Mouse (Mus musculus) forebrain, embryonic 15.5 days (tissue): ENCODE measurements at regions not wholly inside any gene's neighbourhood (a gene's known extent, or its start where the extent isn't known, plus 50 kb on each side); places are given as distances from the start of the nearest gene placed in this dataset.

Source experiments
- ATAC-seq: fragments of 200-750 bp; cut with Nextera tagmentation; replicated peaks from 2 replicates; pipeline ENCODE4 v1.8.0; 2017; ENCODE audit warnings: mild to moderate bottlenecking, moderate TSS enrichment, moderate library complexity
- H3K27ac ChIP-seq: fragments of 300-500 bp; sonication (generic); replicated peaks from 2 replicates; pipeline ENCODE4 v1.5.1; 2015; ENCODE audit warnings: mild to moderate bottlenecking, inconsistent platforms
- H3K27me3 ChIP-seq: fragments of 300-500 bp; sonication (generic); 2 replicates; pipeline ENCODE4 v1.6.1; 2015; ENCODE audit warnings: inconsistent platforms
- H3K36me3 ChIP-seq: fragments of 300-500 bp; sonication (generic); 2 replicates; pipeline ENCODE4 v1.6.1; 2015; ENCODE audit warnings: mild to moderate bottlenecking, inconsistent platforms
- H3K4me1 ChIP-seq: fragments of 300-500 bp; sonication (generic); 2 replicates; pipeline ENCODE4 v1.6.1; 2015; ENCODE audit warnings: inconsistent platforms
- H3K4me2 ChIP-seq: fragments of 300-500 bp; sonication (generic); replicated peaks from 2 replicates; pipeline ENCODE4 v1.6.1; 2015; ENCODE audit warnings: mild to moderate bottlenecking, inconsistent platforms
- H3K4me3 ChIP-seq: fragments of 300-500 bp; sonication (generic); 2 replicates; pipeline ENCODE4 v1.5.1; 2015; ENCODE audit warnings: mild to moderate bottlenecking, inconsistent platforms
- H3K9ac ChIP-seq: fragments of 300-500 bp; sonication (generic); replicated peaks from 2 replicates; pipeline ENCODE4 v1.6.1; 2015; ENCODE audit warnings: mild to moderate bottlenecking, inconsistent platforms
- H3K9me3 ChIP-seq: fragments of 300-500 bp; sonication (generic); 2 replicates; pipeline ENCODE4 v1.6.1; 2016; ENCODE audit warnings: inconsistent platforms
- WGBS: fragments of 180-500 bp; shearing (Covaris S2); methylation state at CpG from one replicate; pipeline ENCODE4 v1.1.7; 2015; ENCODE audit warnings: mixed read lengths; 5-methylcytosine and 5-hydroxymethylcytosine counted together

DNA sequence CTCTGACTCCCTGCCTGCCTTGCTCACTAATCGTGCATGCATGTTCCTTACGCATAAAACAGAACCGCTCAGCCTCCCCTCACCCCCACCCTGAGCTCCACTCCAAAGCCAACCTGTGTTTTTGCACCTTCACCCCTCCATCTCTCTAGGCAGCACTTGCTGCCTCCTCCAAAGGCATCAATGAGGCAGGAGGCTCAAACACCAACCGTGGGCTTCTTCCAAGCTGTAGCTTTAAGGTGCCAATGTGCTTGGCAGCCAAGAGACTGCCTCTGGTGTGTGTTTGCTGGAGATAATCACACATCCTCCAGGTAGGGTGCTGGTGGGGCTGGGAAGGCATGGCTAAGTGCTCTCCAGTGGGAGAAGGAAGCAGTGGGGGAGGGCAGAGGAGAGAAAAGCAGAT lies 193.3 kb downstream of the Rplp1 start:
- Histone ChIP-seq H3K4me2 (no peak overlapping the region), H3K27ac (no peak overlapping the region), H3K27me3 (no peaks in the 10 kb centered on the region), H3K4me1 (peaks cover 21% of the 10 kb centered on the region), H3K9me3 (no peaks in the 10 kb centered on the region), H3K9ac (no peak overlapping the region), H3K4me3 (no peak overlapping the region), H3K36me3 (no peaks in the 10 kb centered on the region)
- ATAC-seq: no peak
- 11% methylated on average over 4 of the region's 4 CpGs for WGBS

DNA sequence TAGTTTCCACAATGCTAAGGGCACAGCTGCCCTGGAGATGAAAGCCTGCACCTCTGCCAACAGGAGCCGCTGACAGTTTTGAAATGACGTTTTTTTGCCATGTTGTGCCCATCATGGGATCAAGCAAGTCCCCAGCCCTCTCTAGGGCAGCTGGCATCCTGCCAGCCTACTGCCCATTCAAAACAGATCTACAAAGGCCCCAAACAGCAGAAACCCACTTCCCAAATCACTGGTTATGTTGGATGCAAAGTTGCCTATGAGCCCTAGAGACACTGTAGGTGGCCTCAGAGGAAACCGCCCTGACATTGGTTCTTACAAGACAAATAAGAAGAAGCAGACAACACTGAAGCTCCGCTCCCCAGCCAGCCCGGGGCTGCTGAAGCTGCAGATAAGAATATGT lies 194.1 kb downstream of the Rplp1 start:
- peaks cover 21% of the 10 kb centered on the region for H3K4me1 ChIP-seq
- H3K9ac ChIP-seq: no peak overlapping the region
- no peak overlapping the region for H3K4me2 ChIP-seq
- H3K27ac ChIP-seq: no peak overlapping the region
- no peak for ATAC-seq
- H3K36me3 ChIP-seq: no peaks in the 10 kb centered on the region
- no peak overlapping the region for H3K4me3 ChIP-seq
- no peaks in the 10 kb centered on the region for H3K27me3 ChIP-seq
- no peaks in the 10 kb centered on the region for H3K9me3 ChIP-seq
- 18% methylated on average over 5 of the region's 5 CpGs for WGBS

DNA sequence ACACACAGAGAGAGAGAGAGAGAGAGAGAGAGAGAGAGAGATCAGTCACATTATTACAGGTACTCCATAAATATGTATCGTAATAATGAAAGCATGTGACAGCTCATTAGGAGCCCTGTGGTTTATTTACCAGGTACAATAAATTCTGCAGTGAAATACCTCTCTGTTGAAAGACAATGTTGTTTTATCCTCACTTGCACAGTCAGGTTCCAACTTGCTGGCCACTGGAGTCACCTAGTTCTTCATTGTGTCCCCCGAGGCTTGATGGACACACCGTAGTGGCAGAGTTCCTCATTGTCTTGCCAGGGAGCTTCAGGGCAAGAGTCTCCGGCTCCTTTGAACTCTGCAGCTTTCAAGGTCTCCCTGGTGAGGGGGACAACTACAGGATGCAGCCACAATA lies 197.6 kb downstream of the Rplp1 start:
- Histone ChIP-seq H3K4me1 (peaks cover 38% of the 10 kb centered on the region), H3K36me3 (no peaks in the 10 kb centered on the region), H3K4me2 (no peak overlapping the region), H3K27me3 (no peaks in the 10 kb centered on the region), H3K9me3 (no peaks in the 10 kb centered on the region), H3K4me3 (no peak overlapping the region), H3K9ac (no peak overlapping the region), H3K27ac (no peak overlapping the region)
- 51% methylated on average over 4 of the region's 4 CpGs for WGBS
- ATAC-seq: no peak

DNA sequence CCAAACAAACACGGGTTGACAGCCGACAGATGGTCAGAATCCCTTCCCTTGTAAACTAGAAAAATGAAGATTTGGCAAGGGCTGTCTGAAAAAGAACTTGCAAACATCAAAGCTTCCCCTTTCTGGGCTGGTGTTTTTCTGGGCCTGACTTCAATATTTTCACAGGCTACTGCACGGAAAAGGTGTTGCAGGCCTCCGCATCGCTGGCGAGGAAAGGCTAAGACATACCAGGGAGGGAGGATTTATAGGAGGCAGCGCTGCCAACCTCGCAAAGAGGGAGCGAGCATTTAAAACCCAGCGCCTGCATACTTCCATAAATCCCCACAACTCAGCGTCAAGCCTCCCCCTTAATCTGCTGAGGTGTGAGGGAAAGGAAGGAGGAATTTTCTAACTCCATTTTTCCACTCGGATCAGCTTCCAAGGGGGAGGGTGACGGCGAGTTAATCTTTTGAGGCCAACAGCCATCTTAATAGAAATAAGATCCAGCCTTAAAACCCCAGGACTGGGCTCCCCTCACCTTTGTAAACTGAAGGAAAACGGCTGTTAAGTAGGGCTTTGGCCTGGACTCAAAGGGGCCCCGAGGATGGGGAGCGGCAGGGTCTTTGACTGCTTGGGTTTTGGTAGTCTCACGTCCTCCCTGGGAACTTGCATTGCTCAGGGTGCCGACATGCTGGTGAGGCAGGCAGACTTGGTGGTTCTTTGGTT lies 199.9 kb downstream of the Rplp1 start:
- Histone ChIP-seq H3K9ac (no peak overlapping the region), H3K9me3 (no peaks in the 10 kb centered on the region), H3K36me3 (no peaks in the 10 kb centered on the region), H3K4me2 (no peak overlapping the region), H3K4me1 (peaks cover 17% of the 10 kb centered on the region), H3K27me3 (no peaks in the 10 kb centered on the region), H3K27ac (peak overlapping the region; percentile 31; the same call in 1 of the 2 replicates), H3K4me3 (no peak overlapping the region)
- 0 out of 2 replicates have a peak, but pooled peaks have one; percentile 29 for ATAC-seq
- WGBS: 19% methylated on average over 19 of the region's 19 CpGs

DNA sequence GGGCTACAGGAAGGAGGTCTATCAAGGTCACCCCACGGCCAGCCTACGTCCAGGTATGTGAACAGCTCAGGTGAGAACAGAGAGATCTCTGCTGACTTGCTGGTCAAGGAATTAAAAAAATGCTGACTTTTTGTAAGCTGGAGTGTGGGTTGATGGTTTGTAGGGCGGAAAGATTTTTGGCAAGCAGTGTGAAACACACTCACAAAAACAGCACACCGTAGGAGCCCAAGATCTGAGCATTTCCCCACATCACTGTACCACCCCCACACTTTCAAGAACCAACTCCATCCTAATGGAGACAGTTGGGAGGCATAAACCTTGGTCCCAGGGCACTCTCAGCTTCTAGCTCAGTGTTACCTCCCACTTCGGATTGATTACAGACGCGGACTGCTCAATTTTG lies 200.5 kb downstream of the Rplp1 start:
- Histone ChIP-seq H3K27ac (no peak overlapping the region; the same call in 1 of the 2 replicates), H3K4me2 (no peak overlapping the region), H3K4me1 (peaks cover 17% of the 10 kb centered on the region), H3K4me3 (no peak overlapping the region), H3K9ac (no peak overlapping the region), H3K36me3 (no peaks in the 10 kb centered on the region), H3K27me3 (no peaks in the 10 kb centered on the region), H3K9me3 (no peaks in the 10 kb centered on the region)
- WGBS: 67% methylated on average over 7 of the region's 7 CpGs
- ATAC-seq: no peak

DNA sequence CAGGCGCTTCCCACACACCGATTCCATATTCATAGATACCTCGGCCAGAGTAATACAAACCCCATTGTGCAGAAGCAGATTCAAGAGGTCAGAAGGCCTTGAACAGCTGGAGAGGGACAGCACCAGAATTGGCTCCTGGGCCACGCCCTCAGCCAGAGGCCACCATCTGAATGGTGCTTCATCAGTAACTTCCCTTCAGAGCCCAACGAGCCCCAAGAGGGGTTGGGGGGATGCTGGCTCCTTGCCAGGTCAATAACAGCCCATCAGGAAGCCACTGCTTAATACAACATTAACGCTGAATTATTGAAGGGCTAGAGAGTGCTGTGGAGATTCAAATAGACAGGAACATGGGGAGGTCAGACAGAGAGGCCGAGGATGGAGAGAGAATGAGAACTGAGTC lies 203.0 kb downstream of the Rplp1 start:
- ATAC-seq: no peak
- Histone ChIP-seq H3K36me3 (no peaks in the 10 kb centered on the region), H3K27ac (no peak overlapping the region), H3K27me3 (no peaks in the 10 kb centered on the region), H3K4me1 (peaks cover 20% of the 10 kb centered on the region), H3K4me3 (no peak overlapping the region), H3K9me3 (no peaks in the 10 kb centered on the region), H3K4me2 (no peak overlapping the region), H3K9ac (no peak overlapping the region)
- WGBS: 57% methylated on average over 7 of the region's 7 CpGs

DNA sequence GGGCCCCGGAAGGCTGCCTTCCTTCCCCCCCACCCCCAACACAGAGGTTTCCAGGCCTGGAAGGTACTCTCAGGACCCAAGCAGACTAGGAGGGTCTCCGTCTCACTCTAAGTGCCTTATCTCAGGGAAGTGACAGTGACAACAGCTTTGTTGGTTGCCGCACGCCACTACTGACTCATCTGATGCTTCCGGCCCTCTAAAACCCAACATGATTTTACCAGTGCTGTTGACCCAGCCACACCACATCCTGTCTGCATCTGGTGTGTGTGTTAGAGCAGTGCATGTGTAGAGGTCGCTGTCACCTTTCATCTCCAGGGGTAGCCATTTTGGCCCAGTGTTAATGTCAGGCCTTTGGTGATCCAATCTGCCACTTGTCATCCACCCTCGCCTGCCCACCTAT lies 206.5 kb downstream of the Rplp1 start:
- no peak overlapping the region for H3K9ac ChIP-seq
- 93% methylated on average over 7 of the region's 7 CpGs for whole genome bisulfite sequencing
- peaks cover 23% of the 10 kb centered on the region for H3K4me1 ChIP-seq
- no peaks in the 10 kb centered on the region for H3K9me3 ChIP-seq
- no peaks in the 10 kb centered on the region for H3K27me3 ChIP-seq
- no peak overlapping the region for H3K4me2 ChIP-seq
- no peaks in the 10 kb centered on the region for H3K36me3 ChIP-seq
- no peak for ATAC-seq
- no peak overlapping the region for H3K4me3 ChIP-seq
- H3K27ac ChIP-seq: no peak overlapping the region

DNA sequence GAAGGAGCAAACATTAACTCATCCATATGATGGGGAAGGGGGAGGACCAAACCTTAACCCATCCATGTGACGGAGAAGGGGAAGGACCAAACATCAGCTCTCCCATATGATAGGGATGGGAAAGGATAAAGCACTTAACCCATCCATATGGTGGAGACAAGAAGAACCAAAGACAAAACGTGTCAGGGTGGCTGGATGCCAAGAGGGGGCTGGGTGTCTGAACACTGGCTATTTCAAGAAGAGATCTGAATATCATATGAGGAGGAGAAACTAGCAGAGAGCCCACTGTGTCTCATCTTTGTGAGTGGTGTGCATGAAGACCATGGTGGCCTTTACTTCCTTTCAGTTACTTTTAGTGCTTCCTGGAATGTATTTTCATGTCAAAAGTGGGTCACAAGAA lies 207.0 kb downstream of the Rplp1 start:
- H3K4me3 ChIP-seq: no peak overlapping the region
- no peak for ATAC-seq
- H3K9ac ChIP-seq: no peak overlapping the region
- peaks cover 29% of the 10 kb centered on the region for H3K4me1 ChIP-seq
- H3K27ac ChIP-seq: no peak overlapping the region
- H3K27me3 ChIP-seq: no peaks in the 10 kb centered on the region
- WGBS: 48% methylated on average over 2 of the region's 2 CpGs
- no peaks in the 10 kb centered on the region for H3K9me3 ChIP-seq
- no peak overlapping the region for H3K4me2 ChIP-seq
- H3K36me3 ChIP-seq: no peaks in the 10 kb centered on the region

DNA sequence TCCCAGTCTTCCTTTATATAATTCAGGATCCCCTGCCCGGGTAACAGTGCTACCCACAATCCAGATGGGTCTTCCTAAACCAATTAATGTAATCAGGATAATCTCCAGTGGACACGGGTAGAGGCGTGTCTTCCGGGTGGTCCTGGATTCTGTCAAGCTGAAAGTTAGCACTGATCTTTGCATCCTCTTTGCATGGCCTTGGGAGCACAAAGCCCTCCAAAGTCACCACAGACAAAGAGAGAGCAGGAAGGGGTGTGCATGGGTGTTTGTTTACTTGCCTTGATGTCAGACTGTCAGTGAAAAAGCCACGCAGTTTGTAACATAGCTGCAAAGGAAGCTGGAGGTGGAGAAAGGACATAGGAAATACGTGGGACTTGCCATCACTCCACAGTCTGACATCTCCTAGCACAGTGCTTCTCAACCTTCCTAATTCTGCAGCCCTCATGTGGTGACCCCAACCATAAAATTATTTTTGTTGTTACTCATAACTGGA lies 208.0 kb downstream of the Rplp1 start:
- Histone ChIP-seq H3K4me3 (no peak overlapping the region), H3K4me1 (peaks cover 29% of the 10 kb centered on the region), H3K4me2 (no peak overlapping the region), H3K9ac (no peak overlapping the region), H3K27ac (no peak overlapping the region), H3K27me3 (no peaks in the 10 kb centered on the region), H3K9me3 (no peaks in the 10 kb centered on the region), H3K36me3 (no peaks in the 10 kb centered on the region)
- 77% methylated on average over 6 of the region's 6 CpGs for WGBS
- ATAC-seq: no peak

DNA sequence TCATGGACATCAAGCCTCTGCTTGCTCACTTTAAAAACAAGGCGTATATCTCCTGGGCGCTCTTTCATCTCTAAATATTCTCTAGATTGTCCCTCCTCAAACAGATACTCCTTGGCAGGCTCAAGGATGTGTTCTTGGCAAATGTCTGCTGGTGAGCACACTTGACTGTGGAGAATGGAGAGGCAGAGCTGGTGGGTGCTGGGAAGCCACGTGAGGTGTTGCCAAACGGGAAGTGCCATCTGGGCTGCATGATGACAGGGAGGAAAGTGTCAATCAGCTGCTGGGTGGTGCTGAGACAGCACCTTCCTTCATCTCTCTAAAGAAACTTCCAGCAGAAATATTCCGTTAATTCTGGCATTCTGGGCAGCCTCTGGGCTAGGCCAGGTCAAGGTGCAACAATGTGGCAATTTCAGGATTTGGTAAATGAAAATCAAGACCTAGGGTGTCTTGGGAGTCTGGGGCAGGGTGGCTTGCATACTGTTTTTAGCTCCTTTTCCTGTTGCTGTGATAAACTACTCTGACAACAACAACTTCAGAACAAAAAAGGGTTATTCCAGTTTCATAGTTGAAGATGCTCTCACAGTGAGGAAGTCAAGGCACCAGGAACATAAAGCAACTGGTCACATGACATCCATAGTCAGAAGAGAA lies 208.6 kb downstream of the Rplp1 start:
- no peaks in the 10 kb centered on the region for H3K27me3 ChIP-seq
- H3K36me3 ChIP-seq: no peaks in the 10 kb centered on the region
- WGBS: 63% methylated on average over 5 of the region's 5 CpGs
- H3K4me1 ChIP-seq: peaks cover 29% of the 10 kb centered on the region
- ATAC-seq: peak; percentile 55; the same call in 1 of the 2 replicates
- no peaks in the 10 kb centered on the region for H3K9me3 ChIP-seq
- H3K27ac ChIP-seq: no peak overlapping the region
- no peak overlapping the region for H3K9ac ChIP-seq
- H3K4me2 ChIP-seq: no peak overlapping the region
- no peak overlapping the region for H3K4me3 ChIP-seq

DNA sequence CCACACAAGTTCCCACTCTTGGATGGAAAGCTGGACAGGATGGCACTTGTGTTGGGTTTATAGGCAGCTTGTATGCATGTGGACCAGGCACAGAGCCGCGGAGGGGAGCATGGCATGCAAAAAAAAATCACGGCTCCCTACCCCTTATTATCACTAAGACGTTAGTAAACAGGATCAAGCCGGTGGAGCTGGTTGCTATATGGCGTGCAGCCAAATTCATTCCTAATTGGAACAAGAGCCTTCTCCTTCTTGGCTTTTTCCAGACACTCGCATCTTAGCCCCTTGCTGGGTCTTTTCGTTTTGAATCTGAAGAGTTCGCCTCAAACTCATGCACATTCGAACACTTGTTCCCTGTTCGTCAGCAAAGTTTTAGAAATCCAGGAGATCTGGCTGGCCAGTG lies 211.0 kb downstream of the Rplp1 start:
- Histone ChIP-seq H3K27ac (no peak overlapping the region), H3K4me2 (no peak overlapping the region), H3K9me3 (no peaks in the 10 kb centered on the region), H3K9ac (no peak overlapping the region), H3K4me3 (no peak overlapping the region), H3K27me3 (0 out of 2 replicates have a peak, but pooled peaks cover 4% of the 10 kb centered on the region), H3K4me1 (peaks cover 44% of the 10 kb centered on the region), H3K36me3 (no peaks in the 10 kb centered on the region)
- WGBS: 19% methylated on average over 11 of the region's 11 CpGs
- ATAC-seq: no peak

DNA sequence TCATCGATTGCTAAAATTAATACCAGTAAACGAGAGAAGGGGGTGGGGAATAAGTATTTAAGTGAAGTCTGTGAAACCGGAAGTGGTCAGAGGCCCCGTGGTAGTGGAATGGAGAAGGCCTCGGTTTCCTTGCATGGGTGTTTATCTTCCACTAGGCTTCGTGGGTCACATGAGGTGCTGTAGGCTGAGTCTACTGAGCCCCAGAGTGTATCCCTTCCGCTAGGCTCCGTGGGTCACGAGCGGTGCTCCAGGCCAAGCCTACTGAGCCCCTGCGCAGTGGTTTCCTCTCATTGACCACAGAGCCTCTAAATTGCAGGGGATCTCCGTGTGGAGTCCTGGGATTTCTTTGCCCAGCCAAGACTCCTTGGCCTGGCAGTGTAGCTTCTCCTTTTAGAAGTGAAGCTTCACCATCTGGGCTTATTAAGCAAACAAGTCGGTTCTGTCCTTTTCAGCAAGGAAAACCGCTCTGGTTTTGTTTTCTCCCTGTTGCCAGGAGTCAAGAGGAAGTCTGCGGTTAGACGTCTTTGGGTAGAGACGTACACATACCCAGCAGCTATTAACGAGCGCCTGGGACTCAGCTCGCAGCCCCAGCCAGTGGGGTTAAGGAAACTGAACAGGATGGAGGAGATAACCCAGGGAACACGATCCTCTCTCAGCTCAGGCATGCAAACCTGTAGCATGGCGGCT lies 211.9 kb downstream of the Rplp1 start:
- Histone ChIP-seq H3K4me2 (no peak overlapping the region), H3K9ac (no peak overlapping the region), H3K9me3 (no peaks in the 10 kb centered on the region), H3K36me3 (no peaks in the 10 kb centered on the region), H3K4me3 (no peak overlapping the region), H3K27ac (no peak overlapping the region), H3K4me1 (peaks cover 49% of the 10 kb centered on the region), H3K27me3 (0 out of 2 replicates have a peak, but pooled peaks cover 4% of the 10 kb centered on the region)
- ATAC-seq: no peak
- WGBS: 60% methylated on average over 22 of the region's 22 CpGs
